Mouse (Mus musculus) heart, adult 11 months (tissue): ENCODE measurements at regions not wholly inside any gene's neighbourhood (a gene's known extent, or its start where the extent isn't known, plus 50 kb on each side); places are given as distances from the start of the nearest gene placed in this dataset.

ENCODE experiments used
- DNase-seq: peaks from one replicate; pipeline ENCODE4 v3.0.0; 2022

DNA sequence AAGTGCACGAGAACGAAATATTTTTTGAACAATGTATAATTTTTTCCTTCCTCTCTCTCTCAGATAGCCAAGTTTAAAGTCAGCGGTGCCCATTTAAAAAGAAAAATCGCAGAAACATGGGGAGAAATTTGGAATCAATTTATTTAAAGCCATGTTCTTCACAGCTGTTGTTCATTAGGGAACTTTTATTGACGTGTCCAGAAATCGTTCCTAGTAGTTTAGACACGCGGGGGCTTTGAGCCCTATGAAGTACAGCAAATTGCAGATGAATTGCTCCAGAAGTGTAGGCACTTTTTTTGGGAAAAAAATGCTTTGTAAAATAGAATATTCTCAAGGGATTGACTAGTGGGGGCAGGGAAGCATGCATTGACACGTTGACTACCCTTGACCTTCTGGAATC, 182.8 kb downstream of the Rdh14 start:
- DNase-seq: peak; percentile 34

DNA sequence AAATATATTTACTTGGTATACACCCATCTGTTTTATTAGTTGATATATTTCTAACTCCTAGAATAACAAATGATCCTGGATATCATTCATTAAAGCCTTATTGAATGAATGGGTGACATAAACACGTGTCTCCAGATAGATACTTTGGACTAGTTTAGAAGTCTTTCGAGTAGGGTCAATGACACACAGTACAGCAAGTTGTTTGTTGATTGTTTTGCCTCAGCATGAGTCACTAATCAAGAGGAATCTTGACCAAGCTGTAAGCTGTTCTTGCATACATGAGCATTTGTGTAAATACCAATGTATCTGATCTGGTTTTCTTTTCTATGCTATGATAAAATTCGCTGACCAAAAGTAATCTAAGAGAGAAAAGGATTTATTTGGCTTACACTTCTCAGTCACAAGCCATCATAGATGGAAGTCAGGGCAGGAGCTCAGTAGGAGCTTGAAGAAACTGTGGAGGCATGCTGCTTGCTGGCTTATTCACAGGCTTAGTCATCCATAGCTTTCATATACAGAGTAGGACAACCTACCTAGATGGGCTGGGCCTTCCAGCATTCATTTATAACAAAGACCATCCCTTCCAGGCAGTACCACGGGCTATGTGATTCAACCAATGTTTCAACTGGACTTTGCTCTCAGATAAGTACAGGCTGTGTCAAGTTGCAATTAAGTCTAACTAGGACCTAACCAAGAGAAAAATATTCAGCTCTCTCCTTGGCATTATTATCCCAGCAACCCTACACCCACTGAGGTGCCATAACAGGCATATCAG, 192.5 kb downstream of the Rdh14 start:
- no peak for DNase-seq

DNA sequence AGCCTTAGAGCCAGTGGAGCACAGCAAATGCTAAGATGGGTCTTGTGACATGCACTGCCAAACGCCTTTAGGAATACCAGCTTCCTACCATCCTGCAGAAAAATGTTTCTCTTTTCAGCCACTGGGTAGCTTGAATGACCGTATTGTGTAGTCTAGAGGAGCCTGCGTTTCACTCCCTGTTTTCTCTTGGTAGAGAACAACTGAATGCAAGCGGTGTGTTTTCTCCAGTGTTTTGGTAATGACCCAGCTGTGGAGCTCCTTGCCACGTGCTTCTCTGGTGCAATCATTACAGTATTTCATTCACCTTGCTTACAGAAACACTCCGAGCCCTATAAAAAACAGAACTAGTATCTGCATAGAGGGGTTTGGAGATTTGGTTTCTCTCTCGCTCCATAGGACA, 193.5 kb downstream of the Rdh14 start:
- DNase-seq: no peak

DNA sequence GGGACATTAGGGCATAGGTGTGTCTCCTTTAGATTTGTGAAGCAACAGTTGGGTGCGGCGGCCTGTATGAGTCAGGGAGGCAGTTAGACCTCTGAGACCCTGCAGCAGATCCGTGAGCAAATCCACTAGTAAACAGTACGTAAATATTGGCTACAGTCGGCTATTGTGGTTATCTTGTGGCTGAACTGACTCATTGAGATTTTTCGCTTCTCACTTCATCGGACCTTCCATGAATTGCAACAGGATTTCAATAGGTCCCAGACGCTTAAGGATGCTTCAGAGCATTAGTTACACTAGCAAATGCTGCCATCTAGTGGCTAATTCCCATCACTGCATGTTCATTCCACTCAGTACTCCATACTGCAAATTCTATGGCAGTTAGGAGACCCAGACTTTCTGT, 199.0 kb downstream of the Rdh14 start:
- peak; percentile 90 for DNase-seq

DNA sequence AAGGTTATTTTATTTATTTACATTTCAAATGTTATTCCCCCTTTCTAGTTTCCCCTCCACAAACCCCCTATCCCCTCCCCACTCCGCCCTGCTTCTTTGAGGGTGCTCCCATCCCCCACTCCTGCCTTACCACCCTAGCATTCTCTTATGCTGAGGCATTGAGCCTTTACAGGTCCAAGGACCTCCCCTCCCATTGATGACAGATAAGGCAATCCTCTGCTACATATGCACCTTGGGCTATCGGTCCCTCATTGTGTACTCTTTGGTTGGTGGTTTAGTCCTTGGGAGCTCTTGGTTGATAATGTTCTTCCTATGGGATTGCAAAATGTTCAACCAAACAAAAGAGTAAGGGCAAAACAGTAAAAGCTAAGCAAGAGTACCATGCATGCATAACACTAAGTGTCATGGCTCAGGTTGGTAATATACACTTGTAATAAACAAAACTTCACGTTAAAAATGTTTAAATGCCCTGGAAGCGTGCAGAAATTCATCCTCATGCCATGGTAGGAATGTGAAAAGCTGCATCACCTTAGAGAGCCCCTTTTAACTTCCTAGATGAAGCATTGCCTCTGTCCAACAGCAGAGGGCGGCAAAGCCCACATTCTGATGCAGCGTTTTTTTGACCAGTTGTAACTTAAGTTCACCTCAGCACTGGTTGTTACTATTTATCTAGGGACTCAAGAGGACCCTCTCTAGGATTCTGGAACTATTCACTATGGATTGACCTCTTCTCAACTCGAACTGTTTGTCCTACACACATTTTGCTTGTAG, 207.6 kb downstream of the Rdh14 start:
- no peak for DNase-seq

DNA sequence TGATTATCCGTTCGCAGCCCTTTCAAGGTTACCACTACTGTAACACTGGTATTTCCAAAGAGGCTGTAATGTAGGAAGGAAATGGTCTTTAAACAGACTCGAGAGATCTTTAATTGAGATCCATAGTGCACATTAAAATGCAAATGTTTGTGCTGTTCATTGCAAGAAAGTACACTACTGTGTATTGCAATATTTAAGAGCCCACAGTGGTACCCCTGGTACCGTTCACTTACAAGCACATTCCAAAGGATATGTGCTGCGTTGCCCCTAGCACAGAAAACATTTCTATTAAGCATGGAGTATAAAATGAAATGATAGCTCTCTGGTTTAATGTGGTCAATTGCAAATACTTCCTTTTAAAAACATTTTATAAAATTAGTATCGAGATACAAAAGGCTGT, 209.5 kb downstream of the Rdh14 start:
- DNase-seq: no peak

DNA sequence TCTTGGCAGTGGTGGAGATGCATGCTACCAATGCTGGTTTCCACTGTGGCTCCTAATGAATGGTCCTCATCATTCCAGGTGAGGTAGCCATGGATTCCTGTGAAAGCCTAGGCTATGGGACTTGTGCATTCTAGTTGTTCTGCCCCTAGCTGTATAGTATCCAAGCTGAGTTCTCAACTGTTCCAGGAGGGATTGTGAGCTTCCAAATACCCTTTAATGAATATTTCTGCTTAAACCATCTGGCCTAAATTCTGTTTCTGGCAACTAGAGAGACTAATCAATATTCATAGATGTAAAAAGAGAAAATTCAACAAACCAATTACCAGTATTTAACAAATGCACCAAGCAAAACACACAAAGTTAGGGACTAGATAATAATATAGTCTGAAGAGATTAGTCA, 227.7 kb downstream of the Rdh14 start:
- DNase-seq: no peak

DNA sequence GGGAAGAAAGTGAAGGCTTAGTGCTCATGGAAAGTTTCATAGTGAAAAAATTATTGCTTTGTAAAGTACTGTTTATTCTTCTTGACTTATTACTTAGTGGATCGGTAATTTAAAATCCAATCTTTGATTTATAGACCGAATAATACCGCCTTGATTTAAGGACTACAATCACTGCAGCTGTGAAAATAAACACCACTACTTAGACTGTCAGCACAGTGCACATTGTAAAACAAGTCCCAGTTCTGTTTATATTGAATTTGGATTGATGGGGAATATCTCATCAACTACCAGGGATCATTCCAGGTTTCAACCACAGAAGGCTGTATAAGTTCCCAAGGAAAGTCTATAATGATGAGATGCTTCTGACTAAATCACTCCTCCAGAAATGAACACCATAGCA, 230.0 kb downstream of the Rdh14 start:
- DNase-seq: no peak

- DNase-seq: no peak
These were observed 248.0 kb downstream of the Rdh14 start for GRCm38 (mm10) chr12:10638591-10638990.

- DNase-seq: no peak
These were observed 264.1 kb downstream of the Rdh14 start for GRCm38 (mm10) chr12:10654466-10655184.

DNA sequence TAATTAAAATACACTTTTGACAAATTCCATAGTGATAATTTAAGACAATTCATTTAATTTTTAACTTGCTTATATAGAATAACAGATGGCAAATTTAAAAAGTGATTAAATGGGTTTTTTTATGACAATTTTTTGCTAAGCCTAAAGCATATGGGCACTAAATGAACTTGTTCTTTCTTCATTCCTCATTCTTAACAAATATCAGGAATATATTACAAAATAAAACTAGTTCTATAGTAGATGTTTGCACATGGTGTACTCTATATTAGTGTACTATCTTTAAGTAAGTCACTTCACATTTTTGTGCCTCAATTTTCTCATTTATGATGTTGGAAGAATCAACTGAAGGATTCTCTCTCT, 264.6 kb downstream of the Rdh14 start:
- DNase-seq: no peak

DNA sequence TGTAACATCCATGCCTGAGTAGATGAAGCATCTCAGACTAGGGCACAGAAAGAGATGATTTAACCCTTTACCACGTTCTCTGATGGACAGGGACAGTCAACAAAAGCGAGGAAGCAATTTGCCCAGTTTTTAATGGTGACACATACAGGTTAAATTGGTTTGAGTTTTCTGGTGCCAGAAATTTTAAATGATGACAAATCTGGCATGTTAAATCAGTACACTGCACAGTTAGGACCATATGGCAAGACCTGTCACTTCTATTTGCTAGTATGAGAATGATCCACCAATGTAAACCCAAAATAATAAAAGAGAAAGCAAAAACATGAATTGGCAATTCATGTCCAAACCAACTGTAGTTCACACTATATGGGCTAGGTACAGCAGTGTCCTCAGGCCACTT, 268.3 kb downstream of the Rdh14 start:
- DNase-seq: no peak

DNA sequence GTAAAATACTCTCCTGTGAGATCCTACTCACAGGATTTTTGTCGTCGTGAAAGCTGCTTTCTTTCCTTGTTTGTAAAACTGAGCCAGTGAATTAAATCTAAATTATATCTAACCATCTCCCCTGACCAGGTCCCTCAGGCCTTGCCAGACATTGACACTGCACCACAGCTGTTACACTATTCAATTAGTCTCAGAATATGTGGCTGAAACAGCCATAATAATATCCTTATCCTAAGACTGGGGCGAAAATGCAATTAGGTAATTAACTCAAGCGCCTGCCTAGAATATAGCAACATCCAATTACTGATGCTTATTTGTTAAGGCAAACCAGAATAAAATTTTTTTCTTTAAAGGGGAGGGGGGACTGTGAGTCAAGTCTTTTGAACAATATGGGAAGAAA, 296.2 kb downstream of the Rdh14 start:
- DNase-seq: no peak
